Mouse (Mus musculus) spleen, adult 2 months (tissue): Measurements from ENCODE around the gene Myl12a.

Source experiments
- CTCF ChIP-seq: fragments of 200-500 bp; IDR thresholded peaks from 2 replicates; pipeline ENCODE4 v1.5.1; 2011; ENCODE audit warnings: mild to moderate bottlenecking, inconsistent platforms; ENCODE audit not compliant: insufficient read depth, insufficient read length, insufficient replicate concordance; ENCODE audit errors: extremely low read depth
- POLR2A ChIP-seq: fragments of 200-500 bp; IDR thresholded peaks from 2 replicates; pipeline ENCODE4 v1.6.1; 2011; ENCODE audit warnings: low read depth, low read length, inconsistent platforms

- no peak for TF ChIP-seq POLR2A
- TF ChIP-seq CTCF = no peak
These were observed 4.8 kb downstream of the Myl12a start for GRCm38 (mm10) chr17:70997836-70998235.
